Mouse (Mus musculus): ENCODE data around the gene Fas.

Fas gene

GRCm38 (mm10) chr19:34289948-34290789, at the start of gene Fas:
Gene Fas, plus strand, starts transcription at chr19:34290666.
- peak; percentile 82 to 86 for DNase-seq

GRCm38 (mm10) chr19:34241247-34241915, 49.1 kb upstream of the Fas start:
- DNase-seq = no peak

- DNase-seq = no peak
Measured at GRCm38 (mm10) chr19:34242925-34243324, 47.5 kb upstream of the Fas start.

- peak; percentile 61 to 69 for DNase-seq
Measured at GRCm38 (mm10) chr19:34244056-34244455, 46.4 kb upstream of the Fas start.

- DNase-seq = no peak
Measured at GRCm38 (mm10) chr19:34248558-34248957, 41.9 kb upstream of the Fas start.

GRCm38 (mm10) chr19:34250621-34251020, 39.8 kb upstream of the Fas start:
- no peak for DNase-seq

GRCm38 (mm10) chr19:34251900-34252299, 38.6 kb upstream of the Fas start:
- DNase-seq = no peak

- DNase-seq = no peak
Measured at GRCm38 (mm10) chr19:34252450-34252849, 38.0 kb upstream of the Fas start.

- no peak for DNase-seq
Measured at GRCm38 (mm10) chr19:34254101-34254879, 36.2 kb upstream of the Fas start.

- DNase-seq = no peak
Measured at GRCm38 (mm10) chr19:34254880-34255681, 35.4 kb upstream of the Fas start, which contains the start of gene Acta2. Gene Acta2, minus strand, starts transcription at chr19:34255590.

- DNase-seq = no peak
Measured at GRCm38 (mm10) chr19:34256149-34256548, 34.3 kb upstream of the Fas start.

GRCm38 (mm10) chr19:34256936-34257335, 33.5 kb upstream of the Fas start:
- DNase-seq = no peak

GRCm38 (mm10) chr19:34262273-34262974, 28.0 kb upstream of the Fas start:
- DNase-seq = no peak

GRCm38 (mm10) chr19:34265604-34266193, 24.8 kb upstream of the Fas start:
- no peak for DNase-seq

GRCm38 (mm10) chr19:34268991-34269390, 21.5 kb upstream of the Fas start:
- no peak for DNase-seq

GRCm38 (mm10) chr19:34270106-34270726, 20.2 kb upstream of the Fas start:
- DNase-seq = no peak

- no peak for DNase-seq
Measured at GRCm38 (mm10) chr19:34270824-34271464, 19.5 kb upstream of the Fas start.

GRCm38 (mm10) chr19:34273073-34273472, 17.4 kb upstream of the Fas start:
- DNase-seq = no peak

GRCm38 (mm10) chr19:34278078-34278477, 12.4 kb upstream of the Fas start:
- no peak for DNase-seq

- peak in 1 of 2 experiments; percentile 22 for DNase-seq
Measured at GRCm38 (mm10) chr19:34283614-34284013, 6.9 kb upstream of the Fas start.
